Mouse (Mus musculus): ENCODE data around the gene St3gal5. TPM values are rescaled to one million over a fixed set of nuclear protein-coding genes. Genes with fewer than 3 reads are reported as not detected.

Gene St3gal5
- polyA plus RNA-seq, 1 experiment from 2014 or later: 14.1 TPM

- no peak for TF ChIP-seq CTCF (IDR thresholded peaks at IDR 0.05; ENCODE audit: low read depth)
- Histone ChIP-seq H3K9me3 (replicated peaks; ENCODE audit: low read length) (no peaks in the 10 kb centered on the region), H3K4me1 (replicated peaks; ENCODE audit: insufficient read depth, low read length) (no peaks in the 10 kb centered on the region), H3K4me3 (replicated peaks; ENCODE audit: low read depth, low read length) (no peak overlapping the region), H3K4me2 (ENCODE audit: low read length) (no peak overlapping the region), H3K27ac (no peak overlapping the region), H3K27me3 (ENCODE audit: insufficient read depth, low read length) (no peaks in the 10 kb centered on the region), H3K36me3 (ENCODE audit: insufficient read depth, low read length) (no peaks in the 10 kb centered on the region), H3K9ac (ENCODE audit: low read depth, low read length) (no peak overlapping the region)
- WGBS: 88% methylated on average over 4 of the region's 4 CpGs
- ATAC-seq (replicated peaks; ENCODE audit: low FRiP score, low read depth) (no peak), DNase-seq (ENCODE audit: low spot score) (no peak)
Observed at GRCm38 (mm10) chr6:72073781-72074180, 23.6 kb upstream of the St3gal5 start.

GRCm38 (mm10) chr6:72076512-72076911 is 20.9 kb upstream of the St3gal5 start:
- no peak for ATAC-seq (replicated peaks; ENCODE audit: low FRiP score, low read depth)
- H3K9me3 ChIP-seq (replicated peaks; ENCODE audit: low read length): no peaks in the 10 kb centered on the region
- H3K9ac ChIP-seq (ENCODE audit: low read depth, low read length): no peak overlapping the region
- no peak for TF ChIP-seq CTCF (IDR thresholded peaks at IDR 0.05; ENCODE audit: low read depth)
- no peak overlapping the region for H3K4me3 ChIP-seq (replicated peaks; ENCODE audit: low read depth, low read length)
- no peaks in the 10 kb centered on the region for H3K4me1 ChIP-seq (replicated peaks; ENCODE audit: insufficient read depth, low read length)
- H3K4me2 ChIP-seq (ENCODE audit: low read length): no peak overlapping the region
- 49% methylated on average over 9 of the region's 9 CpGs for WGBS
- DNase-seq (ENCODE audit: low spot score): no peak
- H3K27ac ChIP-seq: no peak overlapping the region
- no peaks in the 10 kb centered on the region for H3K36me3 ChIP-seq (ENCODE audit: insufficient read depth, low read length)
- no peaks in the 10 kb centered on the region for H3K27me3 ChIP-seq (ENCODE audit: insufficient read depth, low read length)

GRCm38 (mm10) chr6:72078178-72078577 is 19.2 kb upstream of the St3gal5 start:
- Histone ChIP-seq H3K4me2 (ENCODE audit: low read length) (no peak overlapping the region), H3K4me3 (replicated peaks; ENCODE audit: low read depth, low read length) (no peak overlapping the region), H3K27me3 (ENCODE audit: insufficient read depth, low read length) (no peaks in the 10 kb centered on the region), H3K27ac (no peak overlapping the region), H3K9me3 (replicated peaks; ENCODE audit: low read length) (no peaks in the 10 kb centered on the region), H3K9ac (ENCODE audit: low read depth, low read length) (no peak overlapping the region), H3K36me3 (ENCODE audit: insufficient read depth, low read length) (no peaks in the 10 kb centered on the region), H3K4me1 (replicated peaks; ENCODE audit: insufficient read depth, low read length) (no peaks in the 10 kb centered on the region)
- ATAC-seq (replicated peaks; ENCODE audit: low FRiP score, low read depth) (no peak), DNase-seq (ENCODE audit: low spot score) (no peak)
- no peak for TF ChIP-seq CTCF (IDR thresholded peaks at IDR 0.05; ENCODE audit: low read depth)
- 79% methylated on average over 5 of the region's 5 CpGs for WGBS

- Histone ChIP-seq H3K4me3 (replicated peaks; ENCODE audit: low read depth, low read length) (no peak overlapping the region), H3K36me3 (ENCODE audit: insufficient read depth, low read length) (no peaks in the 10 kb centered on the region), H3K4me2 (ENCODE audit: low read length) (no peak overlapping the region), H3K9me3 (replicated peaks; ENCODE audit: low read length) (no peaks in the 10 kb centered on the region), H3K4me1 (replicated peaks; ENCODE audit: insufficient read depth, low read length) (no peaks in the 10 kb centered on the region), H3K27me3 (ENCODE audit: insufficient read depth, low read length) (no peaks in the 10 kb centered on the region), H3K27ac (no peak overlapping the region), H3K9ac (ENCODE audit: low read depth, low read length) (no peak overlapping the region)
- ATAC-seq (replicated peaks; ENCODE audit: low FRiP score, low read depth) (no peak), DNase-seq (ENCODE audit: low spot score) (no peak)
- no peak for TF ChIP-seq CTCF (IDR thresholded peaks at IDR 0.05; ENCODE audit: low read depth)
- 83% methylated on average over 13 of the region's 13 CpGs for WGBS
Observed at GRCm38 (mm10) chr6:72081318-72082024, 15.9 kb upstream of the St3gal5 start.

GRCm38 (mm10) chr6:72087402-72087801 is 10.0 kb upstream of the St3gal5 start:
- WGBS: 83% methylated on average over 5 of the region's 5 CpGs
- Histone ChIP-seq H3K9ac (ENCODE audit: low read depth, low read length) (no peak overlapping the region), H3K9me3 (replicated peaks; ENCODE audit: low read length) (no peaks in the 10 kb centered on the region), H3K4me1 (replicated peaks; ENCODE audit: insufficient read depth, low read length) (0 out of 2 replicates have a peak, but pooled peaks cover 4% of the 10 kb centered on the region), H3K36me3 (ENCODE audit: insufficient read depth, low read length) (no peaks in the 10 kb centered on the region), H3K27ac (no peak overlapping the region), H3K27me3 (ENCODE audit: insufficient read depth, low read length) (no peaks in the 10 kb centered on the region), H3K4me2 (ENCODE audit: low read length) (no peak overlapping the region), H3K4me3 (replicated peaks; ENCODE audit: low read depth, low read length) (no peak overlapping the region)
- ATAC-seq (replicated peaks; ENCODE audit: low FRiP score, low read depth): no peak
- no peak for TF ChIP-seq CTCF (IDR thresholded peaks at IDR 0.05; ENCODE audit: low read depth)
- DNase-seq (ENCODE audit: low spot score): no peak

- TF ChIP-seq CTCF (IDR thresholded peaks at IDR 0.05; ENCODE audit: low read depth): no peak
- Histone ChIP-seq H3K27ac (no peak overlapping the region), H3K27me3 (ENCODE audit: insufficient read depth, low read length) (no peaks in the 10 kb centered on the region), H3K36me3 (ENCODE audit: insufficient read depth, low read length) (no peaks in the 10 kb centered on the region), H3K4me2 (ENCODE audit: low read length) (no peak overlapping the region), H3K4me3 (replicated peaks; ENCODE audit: low read depth, low read length) (no peak overlapping the region), H3K9ac (ENCODE audit: low read depth, low read length) (no peak overlapping the region), H3K4me1 (replicated peaks; ENCODE audit: insufficient read depth, low read length) (0 out of 2 replicates have a peak, but pooled peaks cover 4% of the 10 kb centered on the region), H3K9me3 (replicated peaks; ENCODE audit: low read length) (no peaks in the 10 kb centered on the region)
- DNase-seq (ENCODE audit: low spot score) (no peak), ATAC-seq (replicated peaks; ENCODE audit: low FRiP score, low read depth) (no peak)
- 71% methylated on average over 5 of the region's 5 CpGs for whole genome bisulfite sequencing
Observed at GRCm38 (mm10) chr6:72089865-72090264, 7.5 kb upstream of the St3gal5 start.
